Mouse (Mus musculus) neural tube, embryonic 14.5 days (tissue): ENCODE data around the gene Men1. TPM values are rescaled to one million over a fixed set of nuclear protein-coding genes. Genes with fewer than 3 reads are reported as not detected.
"Not testable (repeated sequence)": the region's sequence is repeated elsewhere in the genome, so short reads cannot be mapped to it uniquely, and the experiment has no call there.

Experiments used
- ATAC-seq: fragments of 200-750 bp; cut with Nextera tagmentation; 2 replicates; pipeline ENCODE4 v1.8.0; 2017; ENCODE audit warnings: low read depth, mild to moderate bottlenecking, moderate TSS enrichment, moderate library complexity
- H3K27ac ChIP-seq: fragments of 300-500 bp; sonication (generic); 2 replicates; pipeline ENCODE4 v1.5.1; 2014; ENCODE audit warnings: low read depth, mild to moderate bottlenecking, control low read depth, low read length, moderate library complexity, mixed read lengths
- H3K27me3 ChIP-seq: fragments of 300-500 bp; sonication (generic); 2 replicates; pipeline ENCODE4 v1.6.1; 2014; ENCODE audit warnings: low read length; ENCODE audit not compliant: control insufficient read depth, insufficient read depth
- H3K36me3 ChIP-seq: fragments of 300-500 bp; sonication (generic); 2 replicates; pipeline ENCODE4 v1.6.1; 2014; ENCODE audit warnings: low read length, mixed read lengths; ENCODE audit not compliant: control insufficient read depth, insufficient read depth
- H3K4me1 ChIP-seq: fragments of 300-500 bp; sonication (generic); 2 replicates; pipeline ENCODE4 v1.6.1; 2014; ENCODE audit warnings: low read length; ENCODE audit not compliant: control insufficient read depth, insufficient read depth
- H3K4me2 ChIP-seq: fragments of 300-500 bp; sonication (generic); 2 replicates; pipeline ENCODE4 v1.6.1; 2014; ENCODE audit warnings: mild to moderate bottlenecking, low read depth, low read length, control low read depth
- H3K4me3 ChIP-seq: fragments of 300-500 bp; sonication (generic); 2 replicates; pipeline ENCODE4 v1.5.1; 2014; ENCODE audit warnings: low read depth, low read length, control low read depth, mixed read lengths
- H3K9ac ChIP-seq: fragments of 300-500 bp; sonication (generic); replicated peaks from 2 replicates; pipeline ENCODE4 v1.6.1; 2014; ENCODE audit warnings: low read depth, mild to moderate bottlenecking, control low read depth, low read length, mixed read lengths
- H3K9me3 ChIP-seq: fragments of 300-500 bp; sonication (generic); 2 replicates; pipeline ENCODE4 v1.6.1; 2016; ENCODE audit warnings: low read length; ENCODE audit not compliant: control insufficient read depth
- WGBS: fragments of 180-500 bp; shearing (Covaris S2); extraction: QIAGEN DNeasy Blood & Tissue Kit; methylation state at CpG from one replicate; pipeline ENCODE4 v1.1.7; 2014; 5-methylcytosine and 5-hydroxymethylcytosine counted together
- polyA plus RNA-seq: library from polyadenylated mRNA; unstranded; fragments of >200 nt; fragmentation: Nextera tagmentation; extraction: Ambion mirVana; gene quantifications from 2 replicates; pipeline ENCODE4 v1.2.1, GENCODE M21; 2014

Gene Men1
- polyA plus RNA-seq = 36.8 and 43.9 TPM in 2 replicates

- Histone ChIP-seq H3K27ac (peak within 1 kb of the TSS; percentile 60), H3K9me3 (no peaks in the 10 kb centered on the region), H3K9ac (peak within 1 kb of the TSS; percentile 82), H3K4me3 (peak within 1 kb of the TSS; percentile 87), H3K36me3 (peaks cover 23% of the 10 kb centered on the region), H3K4me2 (peak within 1 kb of the TSS; percentile 94), H3K4me1 (peaks cover 17% of the 10 kb centered on the region), H3K27me3 (no peaks in the 10 kb centered on the region)
- ATAC-seq = peak; percentile 94
- under 1% methylated on average over 43 of the region's 43 CpGs for whole genome bisulfite sequencing
Measured at GRCm38 (mm10) chr19:6334673-6335457, at the start of gene Men1. Gene Men1 (plus strand): TSS chr19:6334979.

GRCm38 (mm10) chr19:6285226-6285625 lies 49.6 kb upstream of the Men1 start:
- Histone ChIP-seq H3K9ac (no peak overlapping the region), H3K27me3 (no peaks in the 10 kb centered on the region), H3K36me3 (peaks cover 37% of the 10 kb centered on the region), H3K4me1 (no peaks in the 10 kb centered on the region; the same call in 1 of the 2 replicates), H3K4me3 (no peak overlapping the region), H3K27ac (no peak overlapping the region), H3K4me2 (no peak overlapping the region), H3K9me3 (no peaks in the 10 kb centered on the region)
- 85% methylated on average over 8 of the region's 8 CpGs for WGBS
- ATAC-seq = no peak

GRCm38 (mm10) chr19:6285632-6286433 lies 48.9 kb upstream of the Men1 start:
- no peaks in the 10 kb centered on the region for H3K27me3 ChIP-seq
- no peak overlapping the region for H3K9ac ChIP-seq
- H3K4me2 ChIP-seq = no peak overlapping the region
- no peak overlapping the region for H3K27ac ChIP-seq
- ATAC-seq = no peak
- peaks cover 34% of the 10 kb centered on the region for H3K36me3 ChIP-seq
- H3K4me3 ChIP-seq = no peak overlapping the region
- H3K4me1 ChIP-seq = no peaks in the 10 kb centered on the region; the same call in 1 of the 2 replicates
- no peaks in the 10 kb centered on the region for H3K9me3 ChIP-seq
- WGBS = 79% methylated on average over 7 of the region's 7 CpGs

DNA sequence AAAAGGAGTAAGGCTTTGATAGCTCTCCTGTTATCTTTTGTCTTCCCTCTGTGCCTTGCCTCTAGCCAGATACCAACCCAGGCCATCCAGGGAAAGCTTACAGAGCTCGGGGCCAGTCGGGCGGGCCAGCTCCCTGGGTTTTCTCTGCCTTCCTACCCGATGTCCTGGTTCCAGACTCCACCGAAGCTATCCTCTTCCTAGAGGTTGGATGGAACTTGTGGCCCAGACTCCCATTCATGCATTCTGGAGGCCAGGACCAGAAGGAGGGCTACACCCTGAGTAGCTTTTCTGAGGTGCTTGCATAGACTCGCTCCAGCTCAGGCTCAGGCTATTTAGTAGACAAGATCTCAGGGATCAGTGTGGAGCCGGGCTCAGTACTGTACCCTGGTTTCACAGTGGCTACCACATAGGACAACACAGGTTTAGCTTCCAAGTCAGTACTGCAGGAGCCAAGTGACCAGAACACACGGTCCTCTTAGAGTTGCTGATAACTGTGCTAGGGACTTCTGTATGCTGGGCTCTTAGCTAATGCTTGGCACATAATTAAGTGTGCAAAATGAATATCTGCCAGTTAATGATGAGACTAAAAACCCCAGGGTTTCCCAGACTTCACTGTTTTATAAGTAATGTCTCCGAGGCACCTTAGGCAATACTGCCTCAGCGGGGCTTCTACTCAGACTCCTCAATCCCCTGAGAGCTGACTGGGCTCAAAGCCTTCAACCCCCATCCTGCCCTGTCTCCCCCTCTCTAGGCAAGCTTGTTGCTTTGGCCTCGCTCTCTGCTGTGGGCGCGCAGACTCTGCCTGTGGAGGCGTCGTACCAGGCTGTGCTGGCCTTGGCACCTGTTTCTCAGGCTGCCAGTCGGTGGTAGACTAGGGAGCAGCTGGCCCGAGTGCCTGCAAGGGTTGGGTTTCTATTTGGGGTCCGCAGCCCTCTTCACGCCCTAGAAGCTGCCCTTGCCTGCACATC lies 48.1 kb upstream of the Men1 start:
- Histone ChIP-seq H3K4me2 (no peak overlapping the region), H3K27me3 (no peaks in the 10 kb centered on the region), H3K4me3 (no peak overlapping the region), H3K9ac (no peak overlapping the region), H3K9me3 (no peaks in the 10 kb centered on the region), H3K36me3 (peaks cover 26% of the 10 kb centered on the region), H3K4me1 (no peaks in the 10 kb centered on the region; the same call in 1 of the 2 replicates), H3K27ac (no peak overlapping the region)
- 88% methylated on average over 19 of the region's 19 CpGs for WGBS
- no peak for ATAC-seq

- Histone ChIP-seq H3K36me3 (peaks cover 14% of the 10 kb centered on the region; the same call in 1 of the 2 replicates), H3K4me1 (no peaks in the 10 kb centered on the region; the same call in 1 of the 2 replicates), H3K27me3 (no peaks in the 10 kb centered on the region), H3K9ac (no peak overlapping the region), H3K27ac (no peak overlapping the region), H3K4me2 (no peak overlapping the region), H3K4me3 (no peak overlapping the region), H3K9me3 (no peaks in the 10 kb centered on the region)
- ATAC-seq = no peak
- 78% methylated on average over 13 of the region's 13 CpGs for WGBS
Measured at GRCm38 (mm10) chr19:6288236-6288894, 46.4 kb upstream of the Men1 start.

DNA sequence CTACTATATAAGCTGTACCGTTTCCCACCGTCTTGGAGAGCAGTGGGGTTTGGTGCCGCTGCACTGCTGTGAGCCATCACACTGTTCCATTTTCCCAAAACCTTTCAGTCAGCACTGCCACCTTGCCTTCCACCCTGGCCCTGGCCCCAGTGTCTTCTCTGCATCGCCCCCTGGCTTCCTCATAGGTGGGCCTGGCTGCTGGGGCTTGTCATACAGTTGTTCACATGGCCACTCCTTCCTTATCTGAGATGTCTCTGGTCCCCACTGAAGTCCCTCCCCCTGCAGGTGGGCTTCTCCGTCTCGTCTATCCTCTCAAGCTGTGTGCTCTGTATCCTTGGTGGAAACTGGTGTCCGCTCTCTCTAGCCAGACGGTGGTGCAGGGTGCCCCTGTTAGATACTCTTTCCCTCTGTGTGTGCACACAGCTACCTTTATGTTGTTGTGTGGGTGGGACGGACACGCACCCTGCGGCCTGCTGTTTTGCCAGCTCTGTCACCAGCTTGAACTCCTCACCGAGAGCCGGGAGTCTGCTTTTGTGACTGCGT lies 45.0 kb upstream of the Men1 start:
- Histone ChIP-seq H3K9me3 (no peaks in the 10 kb centered on the region), H3K27ac (no peak overlapping the region), H3K4me2 (no peak overlapping the region), H3K9ac (no peak overlapping the region), H3K4me1 (no peaks in the 10 kb centered on the region; the same call in 1 of the 2 replicates), H3K4me3 (no peak overlapping the region), H3K27me3 (no peaks in the 10 kb centered on the region), H3K36me3 (peaks cover 8% of the 10 kb centered on the region; the same call in 1 of the 2 replicates)
- whole genome bisulfite sequencing = 95% methylated on average over 14 of the region's 14 CpGs
- ATAC-seq = no peak

GRCm38 (mm10) chr19:6290720-6291116 lies 44.1 kb upstream of the Men1 start:
- 93% methylated on average over 5 of the region's 6 CpGs for WGBS
- not testable (repeated sequence) for H3K27me3 ChIP-seq, H3K27ac ChIP-seq, H3K9me3 ChIP-seq, ATAC-seq, H3K4me1 ChIP-seq, H3K4me2 ChIP-seq, H3K4me3 ChIP-seq, H3K9ac ChIP-seq
- H3K36me3 ChIP-seq = peaks cover 17% of the 10 kb centered on the region
